Mouse (Mus musculus): ENCODE data around the gene B3gnt8.

DNA sequence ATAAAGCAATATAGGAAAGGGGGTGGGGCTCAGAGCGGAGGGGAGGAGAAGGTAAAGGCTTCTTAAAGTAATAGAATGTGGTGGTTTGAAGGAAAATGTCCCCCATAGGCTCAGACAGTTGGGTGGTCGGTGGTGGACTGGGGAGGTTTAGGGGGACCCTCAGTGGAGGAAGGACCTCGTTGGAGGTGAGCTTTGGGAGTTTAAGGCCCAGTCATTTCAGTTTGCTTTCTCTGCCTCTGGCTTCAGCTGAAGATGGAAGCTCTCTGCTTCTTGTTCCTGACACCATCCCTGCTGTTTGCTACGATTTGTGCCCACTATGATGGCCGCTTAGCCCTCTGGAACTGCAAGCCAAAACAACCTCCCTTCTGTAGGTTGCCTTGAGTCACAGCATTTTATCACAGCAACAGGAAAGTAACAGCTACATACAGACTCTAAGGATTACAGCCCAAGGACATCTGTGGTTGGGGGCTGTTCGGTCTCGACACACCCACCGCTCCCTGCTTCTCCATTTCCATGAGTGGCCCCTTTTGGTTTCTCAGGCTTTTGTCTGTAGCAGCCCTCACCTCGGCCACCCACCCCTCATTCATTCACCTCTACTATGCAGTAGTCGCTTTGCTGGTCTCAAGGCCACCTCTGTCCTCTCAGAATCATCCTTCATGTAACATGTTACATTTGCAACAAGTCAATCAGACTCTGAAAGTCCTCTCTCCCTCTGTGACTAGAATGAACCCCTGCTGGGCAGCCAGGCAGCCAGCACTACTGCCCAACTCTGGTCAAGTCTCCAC lies 8.9 kb upstream of the B3gnt8 start:
- TF ChIP-seq MAFK (IDR thresholded peaks at IDR 0.05; ENCODE audit: insufficient read depth, low read depth, low read length) (no peak), CHD2 (IDR thresholded peaks at IDR 0.05; ENCODE audit: low read depth, low read length) (no peak), ZC3H11A (IDR thresholded peaks at IDR 0.05; ENCODE audit: borderline replicate concordance, low read depth, low read length) (no peak), ZNF384 (IDR thresholded peaks at IDR 0.05; ENCODE audit: low read depth, low read length) (no peak), HCFC1 (IDR thresholded peaks at IDR 0.05; ENCODE audit: borderline replicate concordance, insufficient read depth, low read length) (no peak)

All from ES-E14 (cell line).